Mouse (Mus musculus): Measurements from ENCODE around the gene Dsn1. TPM values are rescaled to one million over a fixed set of nuclear protein-coding genes. Genes with fewer than 3 reads are reported as not detected.

The Dsn1 gene
- polyA plus RNA-seq, 1 experiment: not detected

DNA sequence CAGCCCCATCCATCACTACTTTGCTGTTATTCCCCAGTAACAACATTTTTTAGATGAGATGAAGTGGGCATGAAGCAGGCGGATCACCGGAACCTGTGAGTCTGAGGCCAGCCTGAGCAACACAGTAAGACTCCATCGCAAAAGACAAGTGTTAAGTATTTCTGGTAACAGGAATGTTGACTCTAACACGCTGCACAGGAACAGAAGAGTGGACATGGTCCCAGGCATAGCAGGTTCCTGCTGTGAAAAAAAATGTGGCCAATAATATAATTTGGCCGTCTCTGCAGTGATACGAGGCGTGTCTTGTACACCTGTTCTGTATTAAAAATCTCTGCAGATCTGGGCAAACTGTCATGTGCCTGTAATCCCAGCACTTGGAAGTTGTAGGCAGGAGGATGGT lies 28.4 kb upstream of the Dsn1 start:
- 80% methylated on average over 7 of the region's 7 CpGs for WGBS
- H3K27ac ChIP-seq (ENCODE audit: insufficient read depth, low read depth, low read length): no peak overlapping the region

DNA sequence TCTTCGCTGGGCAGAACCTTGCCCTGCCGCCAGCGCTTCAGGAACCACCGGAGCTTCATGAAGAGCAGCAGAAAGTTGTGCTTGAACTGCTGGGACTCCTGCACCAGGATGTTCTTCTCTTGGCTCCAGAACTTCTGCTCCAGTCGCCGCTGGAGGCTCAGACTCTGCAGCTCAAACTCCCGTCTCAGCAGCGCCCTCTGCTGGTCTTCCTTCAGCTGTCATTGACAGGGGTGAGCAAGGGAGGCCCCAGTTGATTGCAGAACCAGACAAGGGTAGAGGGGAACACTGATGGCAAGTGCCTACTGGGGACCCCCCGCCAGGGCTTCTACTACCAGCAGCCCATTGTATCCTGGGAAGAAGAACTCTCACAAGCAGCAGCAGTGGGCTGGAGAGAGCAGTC lies 23.9 kb upstream of the Dsn1 start:
- Histone ChIP-seq H3K27ac (ENCODE audit: insufficient read depth, low read depth, low read length) (no peak overlapping the region), H3K4me1 (ENCODE audit: control insufficient read depth, insufficient read depth, low read length) (peaks cover 22% of the 10 kb centered on the region), H3K4me3 (ENCODE audit: insufficient read depth, low read depth, low read length) (no peak overlapping the region)
- 42% methylated on average over 9 of the region's 9 CpGs for WGBS
- TF ChIP-seq CTCF (IDR thresholded peaks at IDR 0.05; ENCODE audit: insufficient read depth, low read depth, low read length): peak; percentile 76
- TF ChIP-seq POLR2A (IDR thresholded peaks at IDR 0.05; ENCODE audit: insufficient read depth, low read depth, low read length): no peak

More for the DNA sequence above, 28.4 kb upstream of the Dsn1 start:
- TF ChIP-seq CTCF (IDR thresholded peaks at IDR 0.05; ENCODE audit: insufficient read depth, low read depth, low read length) (no peak), POLR2A (IDR thresholded peaks at IDR 0.05; ENCODE audit: insufficient read depth, low read depth, low read length) (no peak)
- Histone ChIP-seq H3K4me3 (ENCODE audit: insufficient read depth, low read depth, low read length) (no peak overlapping the region), H3K4me1 (ENCODE audit: control insufficient read depth, insufficient read depth, low read length) (peaks cover 20% of the 10 kb centered on the region)

DNA sequence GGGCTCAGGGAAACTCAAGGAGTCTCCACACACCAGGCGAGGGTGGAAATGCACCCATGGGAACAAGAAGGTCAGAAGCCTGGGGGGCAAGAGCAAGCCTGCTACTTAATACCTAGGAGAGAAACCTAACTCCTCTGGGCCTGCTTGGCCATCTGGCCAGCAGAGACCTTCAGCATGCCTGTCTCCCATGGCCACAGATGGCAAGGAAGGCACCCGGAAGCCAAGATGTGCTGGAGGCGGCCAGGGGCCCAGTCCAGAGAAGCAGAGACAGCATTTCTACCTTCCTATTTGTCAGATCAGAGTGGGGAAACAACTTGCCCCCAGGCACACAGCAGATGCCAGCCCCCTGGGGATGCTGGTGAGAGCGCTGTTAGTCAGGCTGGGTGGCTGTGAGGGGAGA lies 21.3 kb upstream of the Dsn1 start:
- WGBS: 88% methylated on average over 4 of the region's 4 CpGs
- Histone ChIP-seq H3K4me1 (ENCODE audit: control insufficient read depth, insufficient read depth, low read length) (peaks cover 19% of the 10 kb centered on the region), H3K27ac (ENCODE audit: insufficient read depth, low read depth, low read length) (no peak overlapping the region), H3K4me3 (ENCODE audit: insufficient read depth, low read depth, low read length) (no peak overlapping the region)
- TF ChIP-seq CTCF (IDR thresholded peaks at IDR 0.05; ENCODE audit: insufficient read depth, low read depth, low read length): no peak
- no peak for TF ChIP-seq POLR2A (IDR thresholded peaks at IDR 0.05; ENCODE audit: insufficient read depth, low read depth, low read length)

DNA sequence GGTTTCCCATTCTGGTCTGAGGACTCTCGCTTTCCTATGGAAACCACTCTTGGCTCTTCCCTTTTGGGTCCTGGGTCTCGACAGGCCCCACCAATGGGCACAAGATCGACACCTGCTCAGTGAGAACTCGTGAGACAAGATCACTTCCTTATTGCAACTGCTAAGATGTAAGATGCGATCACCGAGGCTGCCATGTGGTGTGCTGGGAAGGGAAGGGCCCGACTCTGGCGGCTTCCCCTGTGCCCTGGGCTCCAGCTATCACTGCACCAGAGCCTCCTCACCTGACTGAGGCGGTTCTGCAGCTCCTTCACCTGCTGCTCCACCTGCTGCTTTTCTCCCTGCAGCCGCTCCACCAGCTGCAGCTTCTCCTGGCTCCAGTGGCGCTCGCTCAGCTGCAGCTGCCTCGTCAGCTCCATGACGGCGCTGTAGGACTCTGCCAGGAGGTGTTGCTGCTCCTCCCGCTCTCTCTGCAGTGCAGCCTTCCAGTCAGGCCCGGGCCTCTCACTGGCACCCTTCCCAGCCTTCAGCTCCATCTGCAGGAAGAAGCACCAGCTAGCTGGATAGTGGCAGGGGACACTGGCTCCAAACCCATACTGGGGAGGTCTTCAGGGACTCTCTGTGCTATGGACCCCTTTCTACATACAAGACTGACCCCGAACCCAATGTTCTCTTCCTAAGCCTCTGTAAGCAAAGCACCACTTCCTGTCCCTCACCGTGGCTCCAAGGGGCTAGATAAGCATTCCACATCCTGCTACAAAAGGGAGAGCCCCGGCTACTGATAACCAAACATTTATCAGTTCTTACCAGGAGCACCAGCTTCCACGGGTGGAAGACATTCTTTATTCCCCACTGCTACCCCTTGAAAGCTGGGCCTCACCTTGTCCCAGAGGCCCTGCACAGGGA lies 20.4 kb upstream of the Dsn1 start:
- Histone ChIP-seq H3K4me3 (ENCODE audit: insufficient read depth, low read depth, low read length) (no peak overlapping the region), H3K27ac (ENCODE audit: insufficient read depth, low read depth, low read length) (no peak overlapping the region), H3K4me1 (ENCODE audit: control insufficient read depth, insufficient read depth, low read length) (peaks cover 19% of the 10 kb centered on the region)
- 61% methylated on average over 21 of the region's 21 CpGs for WGBS
- no peak for TF ChIP-seq CTCF (IDR thresholded peaks at IDR 0.05; ENCODE audit: insufficient read depth, low read depth, low read length)
- no peak for TF ChIP-seq POLR2A (IDR thresholded peaks at IDR 0.05; ENCODE audit: insufficient read depth, low read depth, low read length)

DNA sequence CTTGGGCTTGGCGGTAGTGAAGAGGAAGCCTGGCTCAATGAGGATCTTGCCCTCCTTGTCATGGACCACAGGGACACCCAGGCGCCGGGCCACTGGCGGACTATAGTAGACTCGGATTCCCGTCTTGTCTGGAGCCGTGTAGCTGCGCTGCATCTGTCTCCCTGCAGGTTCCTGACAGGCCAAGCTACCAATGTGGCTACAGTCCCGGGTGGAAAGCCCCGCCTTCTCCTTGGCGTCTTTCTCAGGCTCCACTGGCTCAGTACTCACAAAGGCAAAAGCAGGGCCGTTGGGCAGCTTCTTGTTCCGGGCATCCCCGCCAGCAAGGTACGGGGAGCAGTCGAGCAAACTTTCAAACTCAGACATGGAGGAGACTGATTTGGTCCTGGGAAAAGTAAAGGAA lies 14.2 kb upstream of the Dsn1 start:
- Histone ChIP-seq H3K4me3 (ENCODE audit: insufficient read depth, low read depth, low read length) (no peak overlapping the region), H3K27ac (ENCODE audit: insufficient read depth, low read depth, low read length) (no peak overlapping the region), H3K4me1 (ENCODE audit: control insufficient read depth, insufficient read depth, low read length) (no peaks in the 10 kb centered on the region)
- WGBS: 90% methylated on average over 16 of the region's 16 CpGs
- no peak for TF ChIP-seq CTCF (IDR thresholded peaks at IDR 0.05; ENCODE audit: insufficient read depth, low read depth, low read length)
- TF ChIP-seq POLR2A (IDR thresholded peaks at IDR 0.05; ENCODE audit: insufficient read depth, low read depth, low read length): no peak

DNA sequence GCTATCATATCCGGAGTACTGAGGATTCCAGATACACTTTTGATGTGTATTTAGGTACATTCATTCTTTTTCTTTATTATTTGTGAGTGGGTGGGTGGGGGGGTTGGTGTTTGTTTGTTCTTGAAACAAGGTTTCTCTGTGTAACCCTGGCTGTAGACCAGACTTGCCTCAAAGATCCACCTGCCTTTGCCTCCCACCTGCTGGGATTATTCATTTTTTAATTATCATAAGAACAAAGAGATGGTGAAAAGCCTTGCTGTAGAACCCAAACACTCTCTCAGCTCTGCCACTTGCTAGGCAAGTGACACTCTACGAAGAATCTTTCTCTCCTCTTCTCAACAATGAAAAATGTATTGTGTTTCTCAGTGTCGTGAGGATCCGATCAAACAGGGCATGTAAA lies 12.3 kb upstream of the Dsn1 start:
- Histone ChIP-seq H3K4me3 (ENCODE audit: insufficient read depth, low read depth, low read length) (no peak overlapping the region), H3K27ac (ENCODE audit: insufficient read depth, low read depth, low read length) (no peak overlapping the region), H3K4me1 (ENCODE audit: control insufficient read depth, insufficient read depth, low read length) (no peaks in the 10 kb centered on the region)
- WGBS: 74% methylated on average over 4 of the region's 4 CpGs
- TF ChIP-seq CTCF (IDR thresholded peaks at IDR 0.05; ENCODE audit: insufficient read depth, low read depth, low read length) (no peak), POLR2A (IDR thresholded peaks at IDR 0.05; ENCODE audit: insufficient read depth, low read depth, low read length) (no peak)

DNA sequence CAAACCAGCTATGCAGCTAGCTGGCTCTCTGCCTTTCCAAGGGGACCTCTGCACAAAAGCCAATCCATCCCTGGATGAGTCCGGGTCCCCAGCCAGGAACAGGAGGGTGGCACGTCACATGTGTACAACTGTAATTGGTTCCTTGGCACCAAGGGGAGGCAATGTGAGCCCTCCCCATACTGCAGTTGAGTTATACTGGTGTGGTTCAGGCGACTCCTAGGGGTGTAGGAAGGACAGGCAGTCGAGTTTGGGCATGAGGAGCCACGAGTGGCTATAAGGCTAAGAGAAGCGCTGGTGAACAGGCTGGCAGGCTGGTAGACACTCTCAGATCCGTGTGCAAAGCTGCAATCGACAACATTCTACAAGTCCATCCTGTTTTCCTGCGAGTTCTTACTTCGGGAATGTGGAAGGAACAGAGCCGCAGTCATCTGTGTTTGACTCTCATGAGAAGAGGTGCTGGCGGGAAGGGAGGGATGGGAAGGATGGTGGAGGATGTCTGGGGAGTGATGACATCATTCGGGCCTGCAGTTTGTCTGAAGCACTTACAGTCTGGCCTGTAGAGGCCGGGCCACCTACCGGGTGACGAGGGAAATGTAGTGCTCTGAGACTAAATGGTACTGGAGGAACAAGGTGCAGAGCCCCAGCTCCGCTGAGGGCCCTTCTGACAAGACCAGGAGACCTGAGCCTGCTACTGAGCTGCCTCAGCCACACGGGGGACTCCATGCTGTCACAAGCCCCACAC lies 9.7 kb upstream of the Dsn1 start:
- Histone ChIP-seq H3K4me1 (ENCODE audit: control insufficient read depth, insufficient read depth, low read length) (no peaks in the 10 kb centered on the region), H3K4me3 (ENCODE audit: insufficient read depth, low read depth, low read length) (no peak overlapping the region), H3K27ac (ENCODE audit: insufficient read depth, low read depth, low read length) (no peak overlapping the region)
- no peak for TF ChIP-seq POLR2A (IDR thresholded peaks at IDR 0.05; ENCODE audit: insufficient read depth, low read depth, low read length)
- TF ChIP-seq CTCF (IDR thresholded peaks at IDR 0.05; ENCODE audit: insufficient read depth, low read depth, low read length): no peak
- WGBS: 80% methylated on average over 18 of the region's 18 CpGs

DNA sequence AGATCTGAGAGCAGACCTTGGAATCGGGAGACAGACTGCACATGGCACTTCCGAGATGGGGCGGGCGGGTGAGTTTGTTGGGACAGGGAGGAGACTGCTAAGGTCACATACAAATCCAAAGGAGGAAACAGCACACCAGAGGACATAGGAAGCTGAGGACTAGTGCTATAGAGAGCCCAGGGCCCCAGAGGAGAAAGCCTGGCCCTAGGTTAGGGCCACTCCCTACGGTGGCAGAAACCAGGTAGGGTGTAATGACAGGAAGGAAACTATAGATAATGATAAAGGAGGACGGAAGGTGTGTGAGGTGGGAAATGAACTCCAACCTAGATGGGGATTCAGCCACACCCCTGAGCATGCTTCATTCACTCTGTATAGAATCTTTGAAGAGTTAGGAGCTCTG lies 5.4 kb upstream of the Dsn1 start:
- Histone ChIP-seq H3K27ac (ENCODE audit: insufficient read depth, low read depth, low read length) (no peak overlapping the region), H3K4me3 (ENCODE audit: insufficient read depth, low read depth, low read length) (no peak overlapping the region), H3K4me1 (ENCODE audit: control insufficient read depth, insufficient read depth, low read length) (peaks cover 8% of the 10 kb centered on the region)
- WGBS: 89% methylated on average over 6 of the region's 6 CpGs
- no peak for TF ChIP-seq CTCF (IDR thresholded peaks at IDR 0.05; ENCODE audit: insufficient read depth, low read depth, low read length)
- TF ChIP-seq POLR2A (IDR thresholded peaks at IDR 0.05; ENCODE audit: insufficient read depth, low read depth, low read length): no peak

Measured in olfactory bulb, adult 2 months (tissue).